Comparison of ENCODE assay signal across 26 mouse cellular contexts in the genomic region with DNA sequence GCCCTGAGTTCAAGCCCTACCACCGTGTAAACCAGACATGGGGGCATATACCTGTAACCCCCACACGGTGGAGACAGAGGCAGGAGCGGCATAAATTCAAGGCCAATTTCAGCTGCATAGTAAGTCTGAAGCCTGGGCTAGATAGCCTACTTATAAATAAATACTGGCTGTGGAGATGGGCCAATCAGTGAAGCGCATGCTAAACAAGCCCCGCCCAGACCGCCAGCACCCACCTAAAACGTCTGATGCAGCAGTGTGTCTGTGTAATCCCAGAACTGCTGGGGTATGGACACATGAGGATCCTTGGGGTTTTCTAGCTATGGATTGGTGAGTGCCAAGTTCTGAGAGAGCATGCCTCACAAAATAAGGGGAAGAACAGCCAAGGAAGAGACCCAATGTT. TPM values are rescaled to one million over a fixed set of nuclear protein-coding genes. Genes with fewer than 3 reads are reported as not detected.
A peak's percentile ranks its signal among the peaks of the same experiment; 100 is the strongest.
DNase-seq lines count a peak whose midpoint lies in the region; ATAC-seq and TF ChIP-seq lines count a peak whose summit lies in the region.
"Had no signal": no experiment of that assay in that cellular context is flagged by ENCODE, and none has a peak within 500 bp of the region (broad histone marks: within the 10 kb centered on the region; RNA-seq: fewer than 3 reads in every experiment).

No protein-coding gene starts in this region.

- no peak for ATAC-seq in forebrain, embryonic 16.5 days
- ATAC-seq: forebrain, embryonic 14.5 days; hindbrain, embryonic 16.5 days had no signal

- no peak overlapping the region for H3K4me2 ChIP-seq in forebrain, embryonic 16.5 days (ENCODE audit: low read length)
- H3K4me2 ChIP-seq: embryonic facial prominence, embryonic 12.5 days; embryonic facial prominence, embryonic 15.5 days; heart, embryonic 11.5 days; heart, embryonic 15.5 days; hindbrain, embryonic 13.5 days had no signal

- H3K27ac ChIP-seq in layer of hippocampus, adult 2 months: no peak overlapping the region
- H3K27ac ChIP-seq in forebrain, embryonic 16.5 days (ENCODE audit: low read length): no peak overlapping the region
- H3K27ac ChIP-seq: embryonic facial prominence, embryonic 12.5 days; embryonic facial prominence, embryonic 15.5 days; heart, embryonic 15.5 days; hindbrain, embryonic 10.5 days; hindbrain, embryonic 13.5 days had no signal

- peaks cover 3% of the 10 kb centered on the region; the same call in 1 of the 2 replicates for H3K4me1 ChIP-seq in E14TG2a.4 (replicated peaks; ENCODE audit: low read depth, low read length)
- H3K4me1 ChIP-seq in forebrain, embryonic 16.5 days (replicated peaks; ENCODE audit: control insufficient read depth, insufficient read depth, low read length): peaks cover under 1% of the 10 kb centered on the region
- H3K4me1 ChIP-seq: embryonic facial prominence, embryonic 12.5 days; embryonic facial prominence, embryonic 15.5 days; heart, embryonic 15.5 days had no signal

- H3K9me3 ChIP-seq in E14TG2a.4 (ENCODE audit: low read length): peaks cover 4% of the 10 kb centered on the region; the same call in 1 of the 2 replicates
- no peaks in the 10 kb centered on the region for H3K9me3 ChIP-seq in forebrain, embryonic 16.5 days (ENCODE audit: control insufficient read depth, low read length)
- H3K9me3 ChIP-seq: embryonic facial prominence, embryonic 15.5 days; heart, embryonic 15.5 days; hindbrain, embryonic 10.5 days; hindbrain, embryonic 13.5 days had no signal

- H3K27me3 ChIP-seq in E14TG2a.4 (ENCODE audit: insufficient read depth, low read length): peaks cover 25% of the 10 kb centered on the region
- H3K27me3 ChIP-seq in forebrain, embryonic 16.5 days (replicated peaks; ENCODE audit: control insufficient read depth, insufficient read depth, low read length): no peaks in the 10 kb centered on the region; the same call in 1 of the 2 replicates

- H3K4me3 ChIP-seq in layer of hippocampus, adult 2 months: no peak overlapping the region
- no peak overlapping the region for H3K4me3 ChIP-seq in E14TG2a.4 (replicated peaks; ENCODE audit: low read length)
- no peak overlapping the region for H3K4me3 ChIP-seq in forebrain, embryonic 16.5 days (replicated peaks; ENCODE audit: low read length)
- H3K4me3 ChIP-seq: embryonic facial prominence, embryonic 12.5 days; embryonic facial prominence, embryonic 15.5 days; heart, embryonic 15.5 days; hindbrain, embryonic 10.5 days; hindbrain, embryonic 13.5 days had no signal

- no peaks in the 10 kb centered on the region for H3K36me3 ChIP-seq in E14TG2a.4 (ENCODE audit: insufficient read depth, low read length)
- no peaks in the 10 kb centered on the region for H3K36me3 ChIP-seq in forebrain, embryonic 16.5 days (ENCODE audit: control insufficient read depth, insufficient read depth)
- H3K36me3 ChIP-seq: embryonic facial prominence, embryonic 12.5 days; embryonic facial prominence, embryonic 15.5 days; G1E; heart, embryonic 15.5 days; hindbrain, embryonic 10.5 days; hindbrain, embryonic 13.5 days had no signal

- 59% methylated on average over 7 of the region's 7 CpGs for WGBS in forebrain, embryonic 16.5 days

- no peak for DNase-seq in layer of hippocampus, adult 2 months (ENCODE audit: low spot score in 2 of 2)
- no peak for DNase-seq in layer of hippocampus, adult 9-10 months (ENCODE audit: low spot score)
- DNase-seq in R1 (ENCODE audit: low read depth, low spot score): peak; percentile 44
- no peak for DNase-seq in embryo, embryonic 11 days
- DNase-seq: adrenal gland, postnatal 10 days; adrenal gland, postnatal 36 days; cerebellum, adult 18-20 months; cerebellum, adult 9-10 months; cerebellum, postnatal 14 days; gastrocnemius, postnatal 36 days; heart, postnatal 10 days; heart, postnatal 36 days; kidney, adult 11 months had no signal

- no peak overlapping the region for H3K9ac ChIP-seq in forebrain, embryonic 16.5 days (replicated peaks; ENCODE audit: low read depth, low read length)
- H3K9ac ChIP-seq: embryonic facial prominence, embryonic 12.5 days; embryonic facial prominence, embryonic 15.5 days; heart, embryonic 15.5 days; hindbrain, embryonic 13.5 days had no signal

- peak; percentile 33 for TF ChIP-seq CTCF in layer of hippocampus, adult 2 months (conservative IDR thresholded peaks at IDR 0.05)
- TF ChIP-seq CTCF in E14TG2a.4 (conservative IDR thresholded peaks at IDR 0.05; ENCODE audit: low read length): 0 out of 2 replicates have a peak, but pooled peaks have one; percentile 6

RNA-seq across cellular contexts. Expression of gene Wnt9b, which starts 10.5 kb away (rescaled TPM):
- total RNA-seq in layer of hippocampus, adult 2 months (2021): under 1 TPM; 0.34 to 0.36 TPM
- polyA plus RNA-seq in forebrain, embryonic 16.5 days (2015; fragmentation: Nextera tagmentation; extraction: Ambion mirVana): 0.16 TPM in 1 of 2 replicates, not detected in the other
- total RNA-seq: gastrocnemius, postnatal 36 days; granulocyte monocyte progenitor cell, adult 5-6 weeks had no signal
- polyA plus RNA-seq: G1E had no signal

RNA-seq across cellular contexts. Expression of gene Wnt3, which starts 13.8 kb away (rescaled TPM):
- total RNA-seq in layer of hippocampus, adult 2 months (2021): 1 to 10 TPM; 1.4 to 1.5 TPM
- 2.1 and 2.9 TPM in 2 replicates for polyA plus RNA-seq in forebrain, embryonic 16.5 days (2015; fragmentation: Nextera tagmentation; extraction: Ambion mirVana)
- total RNA-seq: gastrocnemius, postnatal 36 days; granulocyte monocyte progenitor cell, adult 5-6 weeks; heart, adult 8-10 months; heart, postnatal 10 days; heart, postnatal 36 days had no signal
- polyA plus RNA-seq: G1E had no signal
